Mouse (Mus musculus): ENCODE measurements around the gene Tgfbr1. TPM values are rescaled to one million over a fixed set of nuclear protein-coding genes. Genes with fewer than 3 reads are reported as not detected.

The Tgfbr1 gene
- total RNA-seq, 2 experiments from 2014 or later, result 18.4 to 18.8 TPM

DNA sequence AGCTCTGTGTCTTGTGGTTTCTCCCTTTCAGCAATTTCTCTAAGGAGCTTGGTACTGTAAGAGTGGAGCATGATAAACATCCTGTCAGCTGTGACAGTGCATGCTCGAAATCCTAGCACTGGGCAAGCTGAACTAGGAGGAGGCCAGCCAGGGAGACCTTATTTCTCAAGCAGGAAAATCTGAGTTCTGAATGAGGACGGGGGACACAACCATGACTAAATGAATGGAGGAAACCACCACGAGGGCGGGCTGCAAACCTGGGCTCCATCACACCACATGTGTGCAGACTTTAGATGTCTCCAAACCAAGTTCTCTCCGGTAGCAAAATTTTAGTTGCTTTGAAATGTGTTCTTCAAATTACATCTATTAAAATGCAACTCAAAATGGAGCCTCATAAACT is 96.1 kb downstream of the Tgfbr1 start:
- intact Hi-C loops (cut with DNase I), result no loop called here
- DNase-seq (ENCODE audit: low spot score in 2 of 2), result no peak

DNA sequence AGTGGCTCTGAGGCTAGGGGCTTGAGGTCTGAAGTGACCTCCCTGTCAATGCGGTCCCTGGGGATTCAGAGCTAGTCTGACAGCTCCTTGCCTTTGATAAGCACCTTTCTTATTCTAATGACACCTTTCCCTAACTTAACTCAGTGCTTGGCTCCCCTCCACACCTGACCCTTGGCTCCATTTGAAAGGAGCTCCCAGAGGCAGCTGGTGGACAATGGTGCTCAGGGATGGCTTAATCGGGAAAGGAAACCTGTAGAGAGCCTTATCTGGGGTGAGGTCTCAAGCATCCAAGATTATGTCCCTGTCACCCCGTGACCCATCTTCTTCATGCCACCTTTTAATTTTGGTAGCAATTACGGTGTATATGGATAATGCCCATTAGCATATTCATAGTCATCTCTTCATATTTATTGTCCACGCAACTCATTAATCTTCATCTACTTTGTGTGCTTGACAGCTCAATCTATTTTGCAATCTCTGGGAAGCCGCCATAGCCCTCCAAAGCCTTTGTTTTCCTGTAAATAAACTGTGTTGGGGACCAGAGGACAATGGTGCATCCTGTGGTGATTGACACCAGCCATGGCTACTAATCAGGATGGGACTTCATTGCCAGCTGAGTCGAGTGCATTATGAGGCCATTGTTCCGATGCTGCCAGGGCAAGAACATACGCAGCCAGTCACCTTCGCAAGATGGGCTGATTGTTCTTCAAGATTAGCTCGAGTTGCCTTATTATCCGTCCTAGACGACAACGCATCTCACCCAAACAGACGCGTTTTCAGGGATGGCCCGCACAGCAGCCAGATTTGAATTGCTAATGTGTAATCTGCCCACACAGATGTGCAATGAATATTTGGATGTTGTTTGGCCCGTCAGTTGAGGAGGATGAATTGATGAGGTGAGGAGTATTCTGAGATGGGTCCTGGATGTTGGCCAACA is 96.8 kb downstream of the Tgfbr1 start:
- DNase-seq (ENCODE audit: low spot score in 2 of 2), result no peak
- intact Hi-C loops (cut with DNase I), result no loop called here

Other genes with a start within 250 kb of the Tgfbr1 start
- 1 to 10 TPM; 4.5 to 9.2 TPM for gene Col15a1, start 145.1 kb upstream of the Tgfbr1 start, total RNA-seq (2021)
- gene Alg2, start 121.1 kb downstream of the Tgfbr1 start, total RNA-seq (2021), result 100 to 1,000 TPM; 124 to 126 TPM
- gene Sec61b, start 121.4 kb downstream of the Tgfbr1 start, total RNA-seq (2021), result 10 to 100 TPM; 48.8 to 50.0 TPM

All from left cerebral cortex, postnatal 25 days (tissue).